Mouse (Mus musculus) neural tube, embryonic 11.5 days (tissue): ENCODE measurements around the gene Epsti1. TPM values are rescaled to one million over a fixed set of nuclear protein-coding genes. Genes with fewer than 3 reads are reported as not detected.
"Not testable (repeated sequence)": the region's sequence is repeated elsewhere in the genome, so short reads cannot be mapped to it uniquely, and the experiment has no call there.

Experiments
- ATAC-seq: fragments of 200-750 bp; cut with Nextera tagmentation; 2 replicates; pipeline ENCODE4 v1.8.0; 2017; ENCODE audit warnings: moderate number of reproducible peaks, mild to moderate bottlenecking, moderate TSS enrichment, moderate library complexity; ENCODE audit not compliant: insufficient read depth, low FRiP score, low TSS enrichment
- DNase-seq: peaks from one replicate; pipeline ENCODE4 v3.0.0-alpha.2; 2015; ENCODE audit warnings: low spot score
- H3K27ac ChIP-seq: fragments of 300-500 bp; sonication (generic); 2 replicates; pipeline ENCODE4 v1.5.1; 2014; ENCODE audit warnings: low read depth, mild to moderate bottlenecking, low read length
- H3K27me3 ChIP-seq: fragments of 300-500 bp; sonication (generic); 2 replicates; pipeline ENCODE4 v1.6.1; 2014; ENCODE audit warnings: mild to moderate bottlenecking, low read length, mixed read lengths; ENCODE audit not compliant: control insufficient read depth, insufficient read depth
- H3K36me3 ChIP-seq: fragments of 300-500 bp; sonication (generic); 2 replicates; pipeline ENCODE4 v1.6.1; 2014; ENCODE audit warnings: mild to moderate bottlenecking, low read length, moderate library complexity, mixed read lengths; ENCODE audit not compliant: control insufficient read depth, insufficient read depth
- H3K4me1 ChIP-seq: fragments of 300-500 bp; sonication (generic); 2 replicates; pipeline ENCODE4 v1.6.1; 2014; ENCODE audit warnings: low read length, mixed read lengths; ENCODE audit not compliant: control insufficient read depth, insufficient read depth
- H3K4me2 ChIP-seq: fragments of 300-500 bp; sonication (generic); 2 replicates; pipeline ENCODE4 v1.6.1; 2014; ENCODE audit warnings: low read depth, mild to moderate bottlenecking, moderate library complexity
- H3K4me3 ChIP-seq: fragments of 300-500 bp; sonication (generic); 2 replicates; pipeline ENCODE4 v1.5.1; 2014; ENCODE audit warnings: low read depth, low read length
- H3K9ac ChIP-seq: fragments of 300-500 bp; sonication (generic); 2 replicates; pipeline ENCODE4 v1.6.1; 2014; ENCODE audit warnings: mild to moderate bottlenecking, low read length
- H3K9me3 ChIP-seq: fragments of 300-500 bp; sonication (generic); 2 replicates; pipeline ENCODE4 v1.6.1; 2016; ENCODE audit warnings: low read length; ENCODE audit not compliant: control insufficient read depth
- WGBS: fragments of 180-500 bp; shearing (Covaris S2); extraction: QIAGEN DNeasy Blood & Tissue Kit; methylation state at CpG from one replicate; pipeline ENCODE4 v1.1.7; 2014; 5-methylcytosine and 5-hydroxymethylcytosine counted together
- polyA plus RNA-seq: library from polyadenylated mRNA; unstranded; fragments of >200 nt; fragmentation: Nextera tagmentation; extraction: Ambion mirVana; gene quantifications from 2 replicates; pipeline ENCODE4 v1.2.1, GENCODE M21; 2014

Epsti1 gene
- polyA plus RNA-seq, 1 experiment from 2014 or later: not detected

- 2% methylated on average over 44 of the region's 44 CpGs for WGBS
- peak within 1 kb of the TSS; percentile 74 for H3K4me2 ChIP-seq
- 0 out of 2 replicates have a peak, but pooled peaks cover 2% of the 10 kb centered on the region for H3K4me1 ChIP-seq
- H3K36me3 ChIP-seq: no peaks in the 10 kb centered on the region
- ATAC-seq: peak; percentile 81
- no peaks in the 10 kb centered on the region for H3K27me3 ChIP-seq
- no peak within 1 kb of the TSS for H3K27ac ChIP-seq
- peak within 1 kb of the TSS; percentile 81 for H3K9ac ChIP-seq
- peak; percentile 84 for DNase-seq
- no peaks in the 10 kb centered on the region for H3K9me3 ChIP-seq
- H3K4me3 ChIP-seq: peak within 1 kb of the TSS; percentile 88
These were observed 29.5 kb upstream of the Epsti1 start, which contains the start of gene Dnajc15 for GRCm38 (mm10) chr14:77874304-77875241. TSS of gene Dnajc15 (minus strand) at chr14:77875125.

- H3K4me1 ChIP-seq: 0 out of 2 replicates have a peak, but pooled peaks cover 2% of the 10 kb centered on the region
- DNase-seq: no peak
- no peak overlapping the region for H3K27ac ChIP-seq
- H3K9ac ChIP-seq: no peak overlapping the region
- ATAC-seq: no peak
- H3K4me2 ChIP-seq: no peak overlapping the region
- no peak overlapping the region for H3K4me3 ChIP-seq
- no peaks in the 10 kb centered on the region for H3K27me3 ChIP-seq
- no peaks in the 10 kb centered on the region for H3K9me3 ChIP-seq
- 71% methylated on average over 1 of the region's 1 CpGs for WGBS
- H3K36me3 ChIP-seq: no peaks in the 10 kb centered on the region
These were observed 27.8 kb upstream of the Epsti1 start for GRCm38 (mm10) chr14:77876199-77876598.

GRCm38 (mm10) chr14:77877876-77878275, 26.2 kb upstream of the Epsti1 start:
- not testable (repeated sequence) for ATAC-seq, H3K27ac ChIP-seq, H3K4me1 ChIP-seq, H3K9ac ChIP-seq, DNase-seq, H3K4me3 ChIP-seq, H3K9me3 ChIP-seq, H3K4me2 ChIP-seq, H3K36me3 ChIP-seq, H3K27me3 ChIP-seq
- WGBS: 86% methylated on average over 1 of the region's 2 CpGs

GRCm38 (mm10) chr14:77881998-77882397, 22.0 kb upstream of the Epsti1 start:
- Histone ChIP-seq H3K4me2 (no peak overlapping the region), H3K4me1 (no peaks in the 10 kb centered on the region), H3K9me3 (no peaks in the 10 kb centered on the region), H3K27me3 (no peaks in the 10 kb centered on the region), H3K36me3 (no peaks in the 10 kb centered on the region), H3K27ac (no peak overlapping the region), H3K9ac (no peak overlapping the region), H3K4me3 (no peak overlapping the region)
- 71% methylated on average over 1 of the region's 1 CpGs for WGBS
- ATAC-seq: no peak
- no peak for DNase-seq

DNA sequence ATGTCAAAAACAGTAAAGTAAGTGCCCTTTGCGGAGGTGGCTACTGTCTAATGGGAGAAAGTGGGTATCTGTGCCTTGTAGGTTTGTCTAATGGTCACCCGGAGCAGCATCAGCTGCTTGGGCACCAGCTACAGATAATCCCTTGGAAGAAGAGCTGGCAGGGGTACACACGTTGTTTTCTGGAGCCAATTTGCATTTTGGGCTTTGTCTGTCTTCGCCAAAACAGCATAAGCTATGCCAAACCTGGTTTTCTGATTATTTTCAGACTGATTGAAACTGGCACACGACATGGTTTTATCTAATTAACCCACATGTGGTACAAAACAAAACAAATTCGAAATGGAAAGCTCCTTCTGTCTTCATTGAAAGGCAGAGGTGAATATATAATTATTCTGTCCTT, 21.4 kb upstream of the Epsti1 start:
- no peak overlapping the region for H3K9ac ChIP-seq
- H3K4me2 ChIP-seq: no peak overlapping the region
- WGBS: 78% methylated on average over 6 of the region's 6 CpGs
- no peak for ATAC-seq
- H3K36me3 ChIP-seq: no peaks in the 10 kb centered on the region
- no peak overlapping the region for H3K4me3 ChIP-seq
- no peaks in the 10 kb centered on the region for H3K9me3 ChIP-seq
- H3K27ac ChIP-seq: no peak overlapping the region
- no peaks in the 10 kb centered on the region for H3K4me1 ChIP-seq
- no peak for DNase-seq
- H3K27me3 ChIP-seq: no peaks in the 10 kb centered on the region

DNA sequence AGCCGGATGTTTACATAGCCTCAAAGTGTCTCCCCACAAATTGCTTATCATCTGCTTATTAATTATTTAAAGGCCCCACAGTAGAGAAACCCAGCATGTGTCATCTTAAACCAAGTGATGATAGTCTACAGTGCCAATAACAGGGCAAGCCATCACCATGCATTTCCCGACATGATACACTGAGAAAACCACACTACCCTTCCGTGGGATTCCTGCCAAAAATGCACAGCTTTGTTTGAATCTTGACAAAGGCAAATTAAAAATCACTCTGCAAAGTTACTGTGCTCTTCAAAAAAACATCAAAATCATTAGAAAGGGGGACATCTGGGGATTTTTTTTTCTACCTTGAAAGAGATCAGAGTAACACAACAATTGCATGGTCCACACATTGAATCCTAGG, 17.7 kb upstream of the Epsti1 start:
- 87% methylated on average over 3 of the region's 3 CpGs for WGBS
- Histone ChIP-seq H3K9me3 (no peaks in the 10 kb centered on the region), H3K27me3 (no peaks in the 10 kb centered on the region), H3K36me3 (no peaks in the 10 kb centered on the region), H3K4me2 (no peak overlapping the region), H3K4me1 (no peaks in the 10 kb centered on the region), H3K9ac (no peak overlapping the region), H3K4me3 (no peak overlapping the region), H3K27ac (no peak overlapping the region)
- no peak for DNase-seq
- ATAC-seq: no peak

DNA sequence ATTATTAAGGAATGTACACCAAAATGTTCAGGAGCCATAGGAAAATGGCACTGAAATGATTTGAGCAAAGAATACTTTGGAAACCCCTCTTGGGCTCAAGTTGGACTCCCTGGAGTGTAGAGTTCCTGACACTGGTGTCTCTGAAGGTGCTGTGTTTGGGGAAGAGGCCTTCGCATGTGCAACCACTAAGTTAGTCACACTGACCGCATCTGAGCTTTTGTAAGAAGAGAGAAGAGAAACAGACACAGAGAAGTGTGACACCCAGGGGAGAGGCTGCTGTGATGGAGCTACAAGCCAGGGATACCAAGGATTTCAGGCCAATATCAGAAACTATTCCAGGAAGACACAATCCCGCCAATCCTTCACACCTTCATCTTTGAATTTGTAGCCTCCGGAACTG, 17.1 kb upstream of the Epsti1 start:
- Histone ChIP-seq H3K27ac (no peak overlapping the region), H3K9ac (no peak overlapping the region), H3K9me3 (no peaks in the 10 kb centered on the region), H3K36me3 (no peaks in the 10 kb centered on the region), H3K4me3 (no peak overlapping the region), H3K4me2 (no peak overlapping the region), H3K4me1 (no peaks in the 10 kb centered on the region), H3K27me3 (no peaks in the 10 kb centered on the region)
- 89% methylated on average over 4 of the region's 4 CpGs for WGBS
- ATAC-seq: no peak
- DNase-seq: no peak

- no peak overlapping the region for H3K4me3 ChIP-seq
- H3K27me3 ChIP-seq: no peaks in the 10 kb centered on the region
- no peak overlapping the region for H3K4me2 ChIP-seq
- H3K36me3 ChIP-seq: no peaks in the 10 kb centered on the region
- no peak overlapping the region for H3K27ac ChIP-seq
- 89% methylated on average over 7 of the region's 7 CpGs for WGBS
- H3K4me1 ChIP-seq: no peaks in the 10 kb centered on the region
- no peak overlapping the region for H3K9ac ChIP-seq
- ATAC-seq: no peak
- no peak for DNase-seq
- H3K9me3 ChIP-seq: no peaks in the 10 kb centered on the region
These were observed 14.1 kb upstream of the Epsti1 start for GRCm38 (mm10) chr14:77889911-77890310.

- Histone ChIP-seq H3K4me2 (no peak overlapping the region), H3K9me3 (no peaks in the 10 kb centered on the region), H3K4me3 (no peak overlapping the region), H3K4me1 (no peaks in the 10 kb centered on the region), H3K36me3 (no peaks in the 10 kb centered on the region), H3K27me3 (no peaks in the 10 kb centered on the region), H3K9ac (no peak overlapping the region), H3K27ac (no peak overlapping the region)
- 90% methylated on average over 3 of the region's 3 CpGs for WGBS
- ATAC-seq (no peak), DNase-seq (no peak)
These were observed 8.1 kb upstream of the Epsti1 start for GRCm38 (mm10) chr14:77895951-77896350.
